Mouse (Mus musculus) stomach, embryonic 14.5 days (tissue): ENCODE results near the gene Lsamp. TPM values are rescaled to one million over a fixed set of nuclear protein-coding genes. Genes with fewer than 3 reads are reported as not detected.
"Not testable (repeated sequence)": the region's sequence is repeated elsewhere in the genome, so short reads cannot be mapped to it uniquely, and the experiment has no call there.

Source experiments
- ATAC-seq: fragments of 200-750 bp; cut with Nextera tagmentation; 2 replicates; pipeline ENCODE4 v1.8.0; 2017; ENCODE audit warnings: low read depth, moderate TSS enrichment; ENCODE audit not compliant: insufficient number of reproducible peaks, insufficient read depth, low FRiP score
- H3K27ac ChIP-seq: fragments of 300-500 bp; sonication (generic); 2 replicates; pipeline ENCODE4 v1.5.1; 2014; ENCODE audit warnings: mild to moderate bottlenecking, low read length, moderate library complexity, mixed read lengths
- H3K27me3 ChIP-seq: fragments of 300-500 bp; sonication (generic); 2 replicates; pipeline ENCODE4 v1.6.1; 2014; ENCODE audit warnings: low read length, control low read depth, mixed read lengths; ENCODE audit not compliant: control insufficient read depth, insufficient read depth
- H3K36me3 ChIP-seq: fragments of 300-500 bp; sonication (generic); 2 replicates; pipeline ENCODE4 v1.6.1; 2014; ENCODE audit warnings: mild to moderate bottlenecking, control low read depth, low read length, moderate library complexity, mixed read lengths; ENCODE audit not compliant: control insufficient read depth, insufficient read depth
- H3K4me1 ChIP-seq: fragments of 300-500 bp; sonication (generic); 2 replicates; pipeline ENCODE4 v1.6.1; 2014; ENCODE audit warnings: low read length, control low read depth, mixed read lengths; ENCODE audit not compliant: control insufficient read depth, insufficient read depth
- H3K4me2 ChIP-seq: fragments of 300-500 bp; sonication (generic); replicated peaks from 2 replicates; pipeline ENCODE4 v1.6.1; 2014; ENCODE audit warnings: low read depth, low read length, control low read depth
- H3K4me3 ChIP-seq: fragments of 300-500 bp; sonication (generic); 2 replicates; pipeline ENCODE4 v1.5.1; 2014; ENCODE audit warnings: low read depth, low read length, control low read depth
- H3K9ac ChIP-seq: fragments of 300-500 bp; sonication (generic); replicated peaks from 2 replicates; pipeline ENCODE4 v1.6.1; 2014; ENCODE audit warnings: low read depth, mild to moderate bottlenecking, control low read depth, low read length, moderate library complexity, mixed read lengths
- H3K9me3 ChIP-seq: fragments of 300-500 bp; sonication (generic); 2 replicates; pipeline ENCODE4 v1.6.1; 2016; ENCODE audit warnings: low read depth, low read length, control low read depth; ENCODE audit not compliant: control insufficient read depth
- WGBS: fragments of 180-500 bp; shearing (Covaris S2); extraction: QIAGEN DNeasy Blood & Tissue Kit; methylation state at CpG from one replicate; pipeline ENCODE4 v1.1.7; 2014; 5-methylcytosine and 5-hydroxymethylcytosine counted together
- polyA plus RNA-seq: library from polyadenylated mRNA; unstranded; fragments of >200 nt; fragmentation: Nextera tagmentation; extraction: Ambion mirVana; gene quantifications from 2 replicates; pipeline ENCODE4 v1.2.1, GENCODE M21; 2014

Gene Lsamp
- polyA plus RNA-seq, 1 experiment from 2014 or later: 15.6 TPM

DNA sequence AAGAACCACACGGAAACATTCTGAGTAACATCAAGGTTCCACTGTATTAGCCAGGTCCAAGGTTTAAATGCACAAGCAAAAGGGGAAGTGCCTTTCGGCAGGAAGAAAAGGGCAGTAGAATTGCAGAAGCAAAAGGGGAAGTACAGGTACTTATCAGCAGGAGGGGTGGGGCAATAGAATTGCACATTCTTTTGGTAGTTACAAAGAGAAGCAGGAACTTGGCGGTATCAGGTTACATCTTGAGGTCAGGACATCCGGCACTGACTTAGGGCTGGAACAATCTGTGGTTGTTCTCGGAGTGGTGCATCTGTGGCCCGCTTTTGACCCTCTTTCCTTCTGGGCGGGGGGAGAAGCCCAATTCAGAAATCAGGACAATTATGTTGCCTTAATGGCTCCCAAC is 636.9 kb downstream of the Lsamp start:
- not testable (repeated sequence) for ATAC-seq, H3K9me3 ChIP-seq, H3K27ac ChIP-seq, H3K4me3 ChIP-seq, H3K4me2 ChIP-seq, H3K27me3 ChIP-seq, H3K36me3 ChIP-seq, H3K9ac ChIP-seq, H3K4me1 ChIP-seq
- 57% methylated on average over 7 of the region's 7 CpGs for WGBS

DNA sequence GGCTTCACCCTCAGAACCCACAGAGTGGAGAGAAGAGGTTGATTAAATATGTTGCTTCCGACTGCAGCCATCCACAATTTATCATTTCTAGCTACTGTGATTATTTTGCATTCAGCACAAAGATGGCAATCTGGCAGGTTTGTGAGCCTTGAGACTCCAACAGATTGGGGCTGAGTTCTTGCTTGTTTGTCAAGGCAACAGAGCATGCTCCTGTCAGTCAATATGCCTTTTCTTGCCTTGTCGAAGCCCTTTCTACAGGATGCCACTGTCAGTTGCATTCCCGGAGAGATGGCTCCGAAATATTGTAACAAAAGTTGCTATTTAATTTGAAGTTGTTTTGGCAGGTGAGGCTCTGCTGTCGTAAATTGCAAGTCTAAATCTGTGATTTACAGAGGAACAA is 643.0 kb downstream of the Lsamp start:
- 79% methylated on average over 5 of the region's 5 CpGs for WGBS
- Histone ChIP-seq H3K27ac (no peak overlapping the region), H3K27me3 (no peaks in the 10 kb centered on the region), H3K4me2 (no peak overlapping the region), H3K36me3 (no peaks in the 10 kb centered on the region), H3K4me1 (no peaks in the 10 kb centered on the region), H3K9ac (no peak overlapping the region), H3K9me3 (no peaks in the 10 kb centered on the region), H3K4me3 (no peak overlapping the region)
- ATAC-seq: no peak

DNA sequence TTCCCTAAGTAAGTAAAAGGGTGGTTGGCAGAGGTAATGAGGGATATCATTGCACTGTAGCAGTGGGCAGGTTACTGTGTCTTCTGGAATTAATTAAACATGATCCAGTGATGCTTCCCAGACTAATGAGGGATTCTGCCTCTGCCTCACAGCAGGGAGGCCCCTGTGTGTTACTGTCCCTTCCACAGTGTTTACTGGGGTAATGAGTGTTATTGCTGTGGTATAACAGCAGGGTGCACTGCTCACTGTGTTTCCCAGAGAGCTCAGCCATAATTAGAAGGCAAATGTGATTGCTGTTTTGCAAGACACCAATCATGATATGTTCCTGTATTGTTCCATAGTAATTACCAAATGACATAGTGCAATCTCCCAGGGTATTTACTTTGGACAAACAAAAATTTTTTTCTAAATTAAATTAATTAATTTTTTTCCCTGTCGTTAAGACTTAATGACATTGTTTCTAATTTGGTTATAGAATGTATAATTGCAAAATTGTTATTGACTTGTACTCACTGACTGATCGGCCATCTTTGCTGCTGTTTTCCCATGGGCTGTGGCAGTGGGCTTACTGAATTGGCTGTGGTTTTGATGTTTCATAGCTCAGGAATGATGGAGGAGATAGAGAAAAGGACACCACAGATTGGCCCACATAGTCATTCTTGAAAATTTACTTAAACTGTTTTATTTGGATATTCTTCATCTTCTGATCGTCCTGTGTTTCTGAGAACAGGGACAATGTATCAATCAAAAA is 655.6 kb downstream of the Lsamp start:
- Histone ChIP-seq H3K36me3 (no peaks in the 10 kb centered on the region), H3K4me2 (no peak overlapping the region), H3K9me3 (no peaks in the 10 kb centered on the region), H3K27me3 (no peaks in the 10 kb centered on the region), H3K4me1 (no peaks in the 10 kb centered on the region), H3K9ac (no peak overlapping the region), H3K4me3 (no peak overlapping the region), H3K27ac (no peak overlapping the region)
- ATAC-seq: no peak
- WGBS: 74% methylated on average over 3 of the region's 3 CpGs

DNA sequence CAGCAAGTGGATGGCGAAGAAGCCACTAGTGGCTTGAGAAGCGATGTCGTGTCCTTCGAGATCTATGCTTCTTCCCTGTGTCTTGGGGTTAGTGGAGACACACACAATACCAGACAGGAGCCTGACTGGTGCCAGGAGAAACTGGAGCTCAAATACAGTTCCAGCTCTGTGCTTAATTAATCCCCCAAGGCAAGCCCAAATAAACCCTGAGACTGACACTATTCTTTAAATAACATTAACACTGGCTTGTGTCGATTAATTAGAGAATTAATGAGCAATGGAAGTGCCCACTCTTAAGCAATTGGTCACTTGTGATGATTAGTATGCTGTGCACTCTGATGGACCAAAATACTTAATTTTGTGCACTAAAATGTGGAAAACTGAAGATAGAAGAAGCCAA is 668.6 kb downstream of the Lsamp start:
- ATAC-seq: no peak
- no peak overlapping the region for H3K4me2 ChIP-seq
- H3K27me3 ChIP-seq: no peaks in the 10 kb centered on the region
- no peaks in the 10 kb centered on the region for H3K36me3 ChIP-seq
- H3K27ac ChIP-seq: no peak overlapping the region
- H3K9me3 ChIP-seq: no peaks in the 10 kb centered on the region
- H3K9ac ChIP-seq: no peak overlapping the region
- 87% methylated on average over 5 of the region's 5 CpGs for WGBS
- H3K4me1 ChIP-seq: no peaks in the 10 kb centered on the region
- no peak overlapping the region for H3K4me3 ChIP-seq

DNA sequence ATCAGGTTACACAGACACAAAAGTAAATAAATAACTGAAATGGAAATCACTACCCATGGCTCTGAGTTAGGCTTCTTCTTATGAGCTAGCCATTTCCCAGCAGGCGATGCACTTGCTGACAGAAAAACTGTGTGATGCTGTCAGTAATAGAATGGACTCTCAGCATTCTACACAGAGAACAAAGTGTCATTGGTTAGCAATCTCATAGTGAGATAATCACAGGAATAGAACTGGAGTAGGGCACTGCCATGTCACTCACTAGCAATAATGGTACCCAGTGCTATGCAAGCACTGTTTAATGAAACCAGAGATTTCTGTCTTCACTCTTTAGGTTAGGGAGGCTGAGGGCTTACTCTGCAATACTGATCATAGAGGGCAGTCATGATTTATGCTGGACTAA is 669.3 kb downstream of the Lsamp start:
- H3K9me3 ChIP-seq: no peaks in the 10 kb centered on the region
- no peaks in the 10 kb centered on the region for H3K36me3 ChIP-seq
- no peak overlapping the region for H3K27ac ChIP-seq
- H3K9ac ChIP-seq: no peak overlapping the region
- no peak overlapping the region for H3K4me3 ChIP-seq
- H3K4me1 ChIP-seq: no peaks in the 10 kb centered on the region
- no peak overlapping the region for H3K4me2 ChIP-seq
- no peak for ATAC-seq
- WGBS: 89% methylated on average over 1 of the region's 1 CpGs
- no peaks in the 10 kb centered on the region for H3K27me3 ChIP-seq

DNA sequence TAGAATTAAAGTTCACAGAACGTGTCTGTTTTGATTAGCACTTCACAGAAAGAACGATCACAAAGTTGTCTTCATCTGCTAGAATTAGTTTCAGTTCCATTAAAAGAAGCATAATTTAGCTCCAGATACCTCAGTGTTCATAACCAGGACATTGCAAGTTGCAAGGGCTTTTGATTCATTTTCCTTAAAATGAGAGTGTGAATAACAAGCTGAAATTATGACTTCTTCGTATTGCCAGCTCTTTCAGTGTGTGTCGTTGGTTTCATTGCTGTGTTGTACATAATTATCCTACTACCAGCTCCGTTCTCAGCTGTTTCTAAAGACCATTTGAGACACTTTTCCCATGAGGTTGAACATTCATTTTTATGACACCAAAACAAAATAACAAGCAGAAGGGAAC is 672.2 kb downstream of the Lsamp start:
- Histone ChIP-seq H3K9me3 (no peaks in the 10 kb centered on the region), H3K4me1 (no peaks in the 10 kb centered on the region), H3K4me3 (no peak overlapping the region), H3K27me3 (no peaks in the 10 kb centered on the region), H3K4me2 (no peak overlapping the region), H3K27ac (no peak overlapping the region), H3K36me3 (no peaks in the 10 kb centered on the region), H3K9ac (no peak overlapping the region)
- 72% methylated on average over 5 of the region's 5 CpGs for WGBS
- ATAC-seq: no peak

DNA sequence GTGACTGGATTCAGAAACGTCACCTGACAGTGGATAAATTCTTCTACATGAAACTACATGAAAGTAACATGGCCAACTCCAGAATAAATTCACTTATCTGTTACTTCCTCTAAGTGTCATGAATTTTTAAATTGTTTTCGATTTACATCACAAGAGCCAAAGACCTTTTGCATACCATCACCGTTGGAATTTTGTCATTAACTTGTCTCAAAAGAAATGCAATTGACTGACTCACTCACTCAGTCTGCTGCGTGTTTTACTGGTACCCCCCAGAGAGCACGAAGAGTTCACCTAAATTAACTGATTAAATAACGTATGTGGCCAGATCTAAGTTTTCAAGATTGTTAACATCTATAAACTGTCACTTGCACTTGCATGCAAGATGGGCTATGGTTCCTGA is 672.7 kb downstream of the Lsamp start:
- no peaks in the 10 kb centered on the region for H3K9me3 ChIP-seq

DNA sequence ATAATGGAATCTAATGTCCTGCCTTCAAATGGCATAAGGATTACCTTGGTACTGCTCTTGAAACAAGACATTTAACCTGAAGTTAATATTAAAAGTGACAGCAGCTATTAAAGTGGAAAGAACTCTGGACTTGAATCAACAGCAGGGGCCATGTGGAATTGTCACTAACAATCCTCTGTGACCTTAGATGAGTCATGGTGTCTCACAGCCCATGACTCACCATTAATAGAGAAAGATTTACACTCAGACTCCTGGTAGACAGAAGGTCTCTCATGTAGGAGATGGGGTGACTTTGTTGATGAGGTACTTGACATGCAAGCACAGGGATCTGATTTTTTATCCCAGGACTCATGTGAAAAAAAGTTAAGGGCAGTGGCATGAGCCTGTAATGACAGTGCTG is 701.4 kb downstream of the Lsamp start:
- Histone ChIP-seq H3K4me1 (no peaks in the 10 kb centered on the region), H3K4me3 (no peak overlapping the region), H3K36me3 (no peaks in the 10 kb centered on the region), H3K9me3 (no peaks in the 10 kb centered on the region), H3K9ac (no peak overlapping the region), H3K4me2 (no peak overlapping the region), H3K27ac (no peak overlapping the region), H3K27me3 (no peaks in the 10 kb centered on the region)
- ATAC-seq: no peak

More for the DNA sequence above, 672.7 kb downstream of the Lsamp start:
- no peak overlapping the region for H3K9ac ChIP-seq
- H3K27ac ChIP-seq: no peak overlapping the region
- ATAC-seq: no peak
- WGBS: 45% methylated on average over 6 of the region's 6 CpGs
- no peak overlapping the region for H3K4me3 ChIP-seq
- H3K4me2 ChIP-seq: no peak overlapping the region
- H3K36me3 ChIP-seq: no peaks in the 10 kb centered on the region
- no peaks in the 10 kb centered on the region for H3K4me1 ChIP-seq
- H3K27me3 ChIP-seq: no peaks in the 10 kb centered on the region

DNA sequence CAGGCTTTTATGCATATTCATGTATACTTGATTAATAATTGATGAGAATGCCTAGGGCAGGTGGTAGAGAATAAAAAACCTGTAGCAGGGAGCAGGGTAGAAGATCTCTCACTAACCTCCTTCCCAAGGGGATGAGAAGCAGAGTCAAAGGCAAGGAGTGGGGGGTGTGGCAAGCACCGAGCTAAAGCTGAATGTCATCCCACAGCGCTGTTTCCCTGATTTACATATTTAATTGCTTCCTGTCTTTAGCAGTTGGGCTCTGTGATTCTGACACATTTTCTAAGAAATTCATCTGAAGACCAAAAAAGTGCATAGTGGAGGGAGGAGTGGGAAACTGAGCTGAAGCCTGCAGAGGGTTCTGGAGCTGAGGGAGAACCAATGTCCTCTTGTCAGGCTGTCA is 708.1 kb downstream of the Lsamp start:
- 31% methylated on average over 2 of the region's 2 CpGs for WGBS
- Histone ChIP-seq H3K4me1 (no peaks in the 10 kb centered on the region), H3K36me3 (no peaks in the 10 kb centered on the region), H3K27ac (no peak overlapping the region), H3K9me3 (no peaks in the 10 kb centered on the region), H3K4me2 (no peak overlapping the region), H3K4me3 (no peak overlapping the region), H3K9ac (no peak overlapping the region), H3K27me3 (no peaks in the 10 kb centered on the region)
- ATAC-seq: no peak
